Mouse (Mus musculus) kidney, adult 9 months (tissue): ENCODE data around the gene Gpsm3.

Experiments used
- DNase-seq: peaks from one replicate; pipeline ENCODE4 v3.0.0; 2022

The Gpsm3 gene

DNA sequence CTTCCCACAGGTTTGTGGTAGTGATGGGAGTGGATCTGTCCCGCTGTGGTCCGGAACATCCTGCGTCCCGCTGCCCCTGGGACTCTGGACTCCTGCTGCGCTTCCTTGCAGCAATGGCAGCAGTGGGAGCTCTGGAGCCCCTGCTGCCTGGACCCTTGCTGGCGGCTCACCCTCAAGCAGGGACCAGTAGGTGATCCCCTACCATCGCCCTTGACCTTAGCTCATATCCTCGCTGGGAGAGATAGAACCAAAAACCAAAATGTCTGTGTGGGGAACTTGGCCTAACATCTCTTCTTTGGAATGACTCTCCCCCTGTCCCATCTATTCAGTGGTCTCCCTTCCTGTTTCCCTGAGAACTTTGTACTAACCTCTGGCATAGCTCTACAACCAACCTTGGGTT lies 5.8 kb upstream of the Gpsm3 start:
- no peak for DNase-seq

DNA sequence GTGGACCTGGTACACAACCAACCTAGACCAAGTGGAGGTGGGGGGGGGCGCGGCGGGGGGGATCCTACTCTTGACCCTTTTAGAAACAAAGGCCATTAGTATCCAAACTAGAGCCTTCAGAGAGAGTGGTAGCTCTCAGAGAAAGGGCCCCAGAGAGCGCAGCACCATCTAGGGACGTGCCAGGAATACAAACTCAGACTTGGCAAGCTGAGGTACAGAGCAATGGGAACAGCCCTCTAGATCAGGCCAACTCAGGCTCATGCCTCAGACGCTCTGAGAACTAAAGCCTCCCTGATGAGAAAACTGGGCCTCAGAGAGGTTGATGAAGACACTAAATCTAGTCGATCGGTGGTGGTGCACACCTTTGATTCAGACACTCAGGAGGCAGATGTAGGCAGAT lies 4.5 kb upstream of the Gpsm3 start:
- DNase-seq, result no peak

DNA sequence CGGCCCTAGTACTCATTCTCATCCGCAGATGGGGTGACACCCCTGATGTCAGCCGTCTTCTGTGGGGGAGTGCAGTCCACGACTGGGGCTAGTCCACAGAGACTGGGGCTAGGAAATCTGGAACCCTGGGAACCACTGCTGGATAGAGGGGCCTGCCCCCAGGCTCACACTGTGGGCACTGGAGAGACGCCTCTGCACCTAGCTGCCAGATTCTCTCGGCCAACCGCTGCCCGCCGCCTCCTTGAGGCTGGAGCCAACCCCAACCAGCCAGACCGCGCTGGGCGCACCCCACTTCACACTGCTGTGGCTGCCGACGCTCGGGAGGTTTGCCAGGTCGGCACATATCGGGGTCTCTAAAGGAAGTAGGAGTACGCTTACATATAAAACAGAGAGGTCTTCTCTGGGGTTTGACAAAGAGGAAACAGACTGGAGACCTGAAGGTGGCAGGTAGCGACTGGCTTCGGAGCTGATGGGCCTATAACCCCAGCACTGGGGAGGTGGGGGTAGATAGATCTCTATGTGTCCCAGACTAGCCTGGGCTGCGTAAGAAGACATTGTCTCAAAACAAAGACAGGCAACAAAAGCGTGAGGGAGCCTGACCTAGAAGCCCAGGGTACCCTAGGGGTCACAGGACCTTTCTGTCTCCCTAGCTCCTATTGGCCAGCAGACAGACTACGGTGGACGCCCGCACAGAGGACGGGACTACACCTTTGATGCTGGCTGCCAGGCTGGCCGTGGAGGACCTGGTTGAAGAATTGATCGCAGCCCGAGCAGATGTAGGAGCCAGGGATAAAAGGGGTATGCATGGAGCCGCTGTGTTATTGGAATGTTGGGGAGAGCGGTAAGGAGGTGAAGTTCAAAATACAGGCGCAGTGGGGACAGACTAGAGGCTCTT lies 3.5 kb upstream of the Gpsm3 start:
- DNase-seq, result peak; percentile 24

DNA sequence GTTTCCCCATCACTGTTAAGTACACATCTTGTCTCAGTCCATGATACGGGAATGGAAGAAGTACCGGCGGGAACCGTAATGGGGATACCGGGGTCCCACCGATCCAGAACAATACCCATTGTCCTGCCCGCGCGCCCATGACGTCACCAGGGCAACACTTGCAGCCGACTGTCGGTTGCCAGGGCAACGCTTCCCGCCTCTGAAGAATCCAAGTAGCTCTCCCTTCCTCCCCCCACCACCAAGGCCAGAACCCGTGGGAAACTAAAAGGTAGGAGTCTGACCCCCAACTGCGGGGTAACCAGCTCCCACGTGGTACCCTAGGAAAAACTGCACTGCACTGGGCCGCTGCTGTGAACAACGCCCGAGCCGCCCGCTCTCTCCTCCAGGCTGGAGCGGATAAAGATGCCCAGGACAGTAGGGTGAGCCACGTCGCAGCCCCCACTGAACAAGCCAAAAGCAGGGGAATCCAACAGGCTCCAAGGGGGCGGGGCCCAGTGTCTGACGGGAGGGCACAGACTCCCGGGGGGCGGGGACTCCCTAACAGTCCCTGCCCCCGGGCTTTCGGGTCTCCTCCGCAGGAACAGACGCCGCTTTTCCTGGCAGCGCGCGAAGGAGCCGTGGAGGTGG lies 2.7 kb upstream of the Gpsm3 start:
- DNase-seq, result peak; percentile 81

DNA sequence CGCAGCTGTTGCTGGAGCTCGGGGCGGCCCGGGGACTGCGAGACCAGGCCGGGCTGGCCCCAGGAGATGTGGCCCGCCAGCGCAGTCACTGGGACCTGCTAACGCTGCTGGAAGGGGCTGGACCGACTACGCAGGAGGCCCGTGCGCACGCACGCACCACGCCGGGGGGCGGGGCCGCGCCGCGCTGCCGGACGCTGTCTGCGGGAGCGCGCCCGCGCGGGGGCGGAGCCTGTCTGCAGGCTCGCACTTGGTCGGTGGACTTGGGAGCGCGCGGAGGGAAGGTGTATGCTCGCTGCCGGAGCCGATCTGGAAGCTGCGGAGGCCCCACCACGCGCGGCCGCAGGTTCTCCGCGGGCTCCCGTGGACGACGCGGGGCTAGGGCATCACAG lies 2.2 kb upstream of the Gpsm3 start:
- DNase-seq, result peak; percentile 98

DNA sequence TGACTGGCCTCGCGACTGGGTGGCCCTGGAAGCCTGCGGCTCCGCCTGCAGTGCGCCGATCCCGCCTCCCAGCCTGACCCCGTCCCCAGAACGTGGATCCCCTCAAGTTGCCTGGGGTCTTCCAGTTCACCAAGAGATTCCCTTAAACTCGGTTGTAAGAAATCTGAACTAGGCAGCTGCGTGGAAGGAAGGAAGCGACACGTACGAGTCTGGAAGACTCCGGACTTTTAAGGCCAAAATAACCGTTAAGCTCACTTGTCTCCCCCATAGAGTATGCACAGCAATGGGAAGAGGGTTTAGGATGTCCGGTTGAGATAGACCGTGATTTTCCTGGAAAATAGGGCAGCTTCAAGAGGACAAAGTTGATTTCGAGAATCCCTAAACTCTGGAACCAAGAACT lies 1.8 kb upstream of the Gpsm3 start:
- DNase-seq, result no peak

DNA sequence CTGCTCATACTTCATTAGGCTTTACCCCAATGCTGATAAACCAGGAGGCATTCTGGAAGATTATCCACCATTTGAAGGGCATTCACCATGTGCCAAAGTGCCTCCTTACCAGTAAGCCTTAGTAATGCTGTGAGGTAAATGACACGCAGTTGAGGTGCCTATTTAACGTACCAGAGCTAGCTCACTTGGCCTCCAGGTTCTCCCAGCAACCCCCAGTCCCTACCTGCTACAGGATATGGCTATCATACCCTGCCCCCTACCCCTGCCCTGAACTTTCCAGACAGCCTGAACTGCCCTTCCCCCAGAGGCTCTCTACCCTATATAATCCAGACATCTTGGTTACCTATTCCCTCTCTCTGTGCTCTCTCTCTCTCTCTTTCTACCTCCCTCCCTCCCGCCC lies 839 bp upstream of the Gpsm3 start:
- DNase-seq, result no peak

DNA sequence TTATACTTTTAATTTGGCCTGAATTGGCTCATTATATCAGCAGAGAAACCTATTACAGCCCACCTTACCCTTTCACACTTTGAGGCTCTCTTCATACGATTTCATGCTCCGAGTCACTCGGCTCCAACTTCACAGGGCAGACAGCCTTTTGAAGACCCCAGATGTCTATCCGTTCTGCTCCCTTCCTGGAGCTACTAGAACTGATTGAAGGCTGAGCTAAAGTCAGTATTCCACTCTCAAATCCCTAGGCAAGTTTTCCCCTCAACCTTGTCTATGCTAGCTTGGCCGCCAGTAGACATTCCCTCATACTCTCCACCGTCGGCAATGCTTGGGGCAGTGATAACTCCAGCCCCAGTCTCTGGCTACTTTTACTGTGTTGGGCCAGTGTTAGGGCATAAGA lies 400 bp upstream of the Gpsm3 start:
- DNase-seq, result no peak

DNA sequence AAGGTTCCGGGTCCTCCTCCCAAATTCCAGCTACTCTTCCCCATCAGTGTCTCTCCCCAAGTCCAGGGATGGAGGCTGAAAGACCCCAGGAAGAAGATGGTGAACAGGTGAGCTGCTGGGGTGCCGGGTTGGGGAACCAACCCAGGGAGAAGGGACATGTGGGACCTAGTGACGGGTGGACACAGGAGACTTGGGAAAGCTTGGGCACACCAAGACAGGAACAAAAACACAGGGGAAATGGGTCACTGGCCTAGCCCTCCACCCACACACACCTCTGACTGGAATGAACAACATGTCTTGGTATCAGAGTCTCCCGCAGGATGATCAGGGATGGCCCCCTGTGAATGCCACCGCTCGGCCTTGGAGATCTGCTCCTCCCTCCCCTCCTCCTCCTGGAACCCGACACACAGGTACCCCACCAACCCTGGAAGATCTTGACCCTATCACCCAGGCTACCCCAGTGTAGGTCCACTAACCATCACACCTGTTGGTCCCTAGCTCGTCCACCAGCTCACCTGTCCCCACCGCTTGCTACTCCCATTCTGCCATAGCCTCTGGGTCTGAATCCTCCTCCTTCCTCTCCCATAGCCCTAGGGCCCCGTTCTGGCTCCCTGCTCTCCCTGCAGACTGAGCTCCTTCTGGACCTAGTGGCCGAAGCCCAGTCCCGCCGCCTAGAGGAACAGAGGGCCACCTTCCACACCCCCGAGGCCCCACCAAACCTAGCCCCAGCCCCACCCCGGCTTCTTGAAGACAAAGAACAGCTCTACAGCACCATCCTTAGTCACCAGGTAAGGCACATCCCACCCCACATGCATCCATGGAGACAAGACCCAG lies 765 bp downstream of the Gpsm3 start:
- no peak for DNase-seq

DNA sequence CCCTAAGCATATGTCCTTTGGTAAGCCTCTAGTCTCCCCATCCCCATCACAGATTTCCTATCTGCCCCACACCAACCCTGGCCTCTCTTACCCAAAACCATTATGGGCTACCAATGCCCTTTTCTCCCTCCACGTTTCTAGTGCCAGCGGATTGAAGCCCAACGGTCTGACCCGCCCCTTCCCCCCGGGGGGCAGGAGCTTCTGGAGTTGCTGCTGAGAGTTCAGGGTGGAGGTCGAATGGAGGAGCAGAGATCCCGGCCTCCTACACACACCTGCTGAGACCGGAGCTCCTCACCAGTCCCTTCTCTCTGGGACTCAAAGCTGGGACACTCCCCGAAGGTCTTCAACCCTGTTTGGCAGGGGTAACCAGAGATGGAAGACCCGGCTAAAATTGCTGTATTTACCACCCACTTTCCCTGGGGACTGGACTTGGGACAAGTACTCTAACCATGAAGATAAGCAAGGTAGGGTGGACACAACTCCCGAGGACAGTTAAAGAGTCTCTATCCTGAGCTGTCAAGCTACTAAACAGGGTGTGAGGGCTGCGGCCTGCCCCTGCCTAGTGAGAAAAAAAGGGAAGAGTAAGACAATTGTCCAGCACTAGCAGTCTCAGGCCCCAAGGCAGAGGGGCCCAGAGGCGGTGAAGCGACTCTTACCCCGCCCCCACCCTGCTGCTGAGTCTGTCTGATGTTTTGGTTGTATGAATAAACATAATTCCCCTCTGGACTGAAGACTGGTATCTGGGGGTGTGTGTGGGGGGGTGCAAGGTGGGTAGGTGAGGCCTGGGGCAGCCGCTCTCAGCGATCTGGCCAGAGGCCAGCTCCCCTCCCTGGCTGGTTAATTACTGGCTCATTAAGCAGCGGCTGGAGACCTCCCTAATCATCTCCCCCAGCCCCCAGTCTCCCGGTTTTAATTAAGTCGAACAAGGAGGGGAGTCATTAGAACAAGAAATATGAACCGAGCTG lies 1.7 kb downstream of the Gpsm3 start, which contains the start of gene Pbx2:
Pbx2 (plus strand) TSS at position 238 of the 965 bp plus-strand sequence.
- no peak for DNase-seq

DNA sequence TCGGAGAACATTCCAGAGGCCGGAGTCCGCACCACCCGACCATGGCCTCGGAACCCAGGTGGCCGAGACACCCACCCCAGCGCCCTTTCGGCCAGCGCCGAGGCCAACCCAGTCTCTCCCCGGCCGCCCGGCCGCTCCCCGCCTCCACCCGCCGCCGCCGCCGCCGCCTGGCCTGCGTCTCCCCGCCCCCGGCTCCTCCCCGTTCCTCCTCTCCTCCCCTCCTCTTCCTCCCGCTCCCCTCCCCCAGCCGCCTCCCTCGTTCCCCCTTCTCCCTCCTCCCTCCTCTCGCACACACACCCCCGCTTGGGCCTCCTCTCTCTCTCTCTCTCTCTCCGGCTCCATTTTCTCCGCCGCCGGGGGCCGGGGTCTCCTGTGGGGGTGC lies 2.4 kb downstream of the Gpsm3 start:
- peak; percentile 82 for DNase-seq

DNA sequence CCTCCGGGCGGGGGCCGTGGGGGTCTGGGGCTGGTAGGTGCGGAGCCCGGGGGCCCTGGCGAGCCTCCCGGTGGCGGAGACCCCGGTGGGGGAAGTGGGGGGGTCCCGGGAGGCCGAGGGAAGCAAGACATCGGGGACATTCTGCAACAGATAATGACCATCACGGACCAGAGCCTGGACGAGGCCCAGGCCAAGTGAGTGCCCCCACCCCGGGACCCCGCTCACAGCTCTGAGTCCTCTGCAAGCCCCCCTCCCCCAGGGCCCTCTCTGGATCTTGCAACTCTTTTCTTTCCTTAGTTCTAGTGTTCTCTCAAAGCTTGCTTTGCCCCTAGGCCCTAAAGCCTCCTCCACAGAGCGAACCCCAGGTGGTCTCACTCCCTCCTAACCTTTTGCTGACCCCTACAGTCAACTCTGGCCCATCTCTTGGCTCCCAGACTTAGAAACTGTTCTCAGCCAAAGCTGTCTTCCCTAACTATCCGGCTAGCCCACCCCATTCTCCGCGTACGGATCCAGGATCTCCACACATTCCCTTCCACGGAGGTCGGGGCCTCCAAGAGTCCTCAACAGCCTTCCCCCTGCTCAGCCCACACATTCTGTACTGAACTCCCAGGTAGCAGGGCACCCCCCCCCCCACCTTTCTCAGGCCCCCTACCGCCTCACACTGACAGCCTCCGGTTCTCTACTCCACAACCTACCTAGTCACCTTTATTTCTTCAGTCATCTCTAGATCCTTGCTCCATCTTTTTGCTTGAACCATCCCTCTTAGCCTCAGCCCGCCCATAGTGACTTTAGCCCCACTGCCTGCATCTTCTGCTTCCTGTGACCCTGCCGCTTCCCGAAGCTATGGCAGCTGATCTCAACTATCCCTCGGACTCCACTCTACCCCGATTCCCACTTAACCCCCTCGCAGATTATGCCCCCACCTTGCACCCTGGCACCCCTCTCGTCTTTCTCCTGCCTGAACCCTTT lies 3.3 kb downstream of the Gpsm3 start:
- no peak for DNase-seq

DNA sequence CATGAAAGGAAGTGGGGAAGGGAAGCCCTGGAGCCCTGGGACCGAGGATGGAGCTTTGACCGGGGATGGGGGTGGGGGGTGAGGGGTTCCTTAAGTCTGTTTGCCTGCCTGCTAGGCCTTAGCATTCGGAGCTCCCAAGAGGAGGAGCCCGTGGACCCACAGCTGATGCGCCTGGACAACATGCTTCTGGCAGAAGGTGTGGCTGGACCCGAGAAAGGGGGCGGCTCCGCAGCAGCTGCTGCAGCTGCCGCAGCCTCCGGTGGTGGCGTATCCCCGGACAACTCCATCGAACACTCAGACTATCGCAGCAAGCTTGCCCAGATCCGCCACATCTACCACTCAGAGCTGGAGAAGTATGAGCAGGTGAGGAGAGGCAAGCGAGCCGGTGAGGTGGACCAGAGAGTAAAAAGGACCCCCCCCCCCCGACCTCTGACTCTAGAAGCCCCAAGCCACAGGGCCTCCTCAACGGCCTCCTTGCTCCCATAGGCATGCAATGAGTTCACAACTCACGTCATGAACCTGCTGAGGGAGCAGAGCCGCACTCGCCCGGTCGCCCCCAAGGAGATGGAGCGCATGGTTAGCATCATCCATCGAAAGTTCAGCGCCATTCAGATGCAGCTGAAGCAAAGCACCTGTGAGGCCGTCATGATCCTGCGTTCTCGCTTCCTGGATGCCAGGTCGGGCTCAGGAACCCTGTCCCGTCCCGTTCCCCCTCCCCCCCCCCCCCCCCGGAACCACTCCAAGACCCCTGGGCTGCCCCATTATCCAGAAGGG lies 4.3 kb downstream of the Gpsm3 start:
- no peak for DNase-seq

DNA sequence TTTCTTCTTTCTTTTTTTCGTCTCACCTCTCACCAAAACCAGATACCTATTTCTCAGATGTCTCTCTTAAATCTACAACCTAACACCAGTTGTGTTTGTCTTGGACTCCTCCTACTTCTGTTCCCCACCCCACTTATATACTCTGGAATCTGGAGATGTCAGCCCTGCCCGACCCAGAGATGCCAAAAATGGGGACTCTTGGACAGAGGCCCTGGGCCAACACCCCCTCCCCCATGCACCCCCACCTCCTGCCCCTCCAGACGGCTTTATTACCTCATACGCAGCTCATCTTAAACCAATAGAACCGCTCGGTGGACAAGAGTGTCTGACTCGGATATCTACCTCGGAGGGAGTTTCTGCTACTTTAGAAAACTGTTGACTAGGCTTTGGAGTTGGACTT lies 6.5 kb downstream of the Gpsm3 start:
- DNase-seq, result no peak

DNA sequence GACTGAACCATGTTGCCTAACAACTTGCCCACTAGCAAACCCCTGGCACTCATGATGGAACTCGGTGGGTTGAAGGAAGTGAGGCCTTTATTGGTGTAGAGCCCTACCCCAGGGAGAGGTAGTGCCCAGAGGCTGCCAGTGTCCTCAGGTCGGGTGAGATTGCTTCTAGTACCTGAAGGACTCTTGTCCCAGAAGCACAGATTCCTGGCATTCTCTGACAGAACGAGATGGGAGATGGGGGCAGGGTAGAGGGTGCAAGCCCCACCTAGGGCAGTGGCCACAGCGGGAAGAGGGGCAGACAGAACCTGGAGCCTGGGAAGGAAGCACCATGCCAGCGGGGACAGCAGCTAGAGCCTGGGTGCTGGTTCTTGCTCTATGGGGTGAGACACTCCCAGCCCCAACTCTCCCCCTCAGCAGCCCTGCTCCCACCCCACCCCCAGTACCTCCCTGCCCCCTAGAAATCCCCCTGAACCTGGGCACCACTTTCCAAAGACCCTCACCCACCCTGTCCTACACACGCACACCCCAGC lies 8.0 kb downstream of the Gpsm3 start, which contains the start of gene Ager:
Ager (plus strand) TSS at position 297 of the 530 bp plus-strand sequence.
- DNase-seq, result no peak

DNA sequence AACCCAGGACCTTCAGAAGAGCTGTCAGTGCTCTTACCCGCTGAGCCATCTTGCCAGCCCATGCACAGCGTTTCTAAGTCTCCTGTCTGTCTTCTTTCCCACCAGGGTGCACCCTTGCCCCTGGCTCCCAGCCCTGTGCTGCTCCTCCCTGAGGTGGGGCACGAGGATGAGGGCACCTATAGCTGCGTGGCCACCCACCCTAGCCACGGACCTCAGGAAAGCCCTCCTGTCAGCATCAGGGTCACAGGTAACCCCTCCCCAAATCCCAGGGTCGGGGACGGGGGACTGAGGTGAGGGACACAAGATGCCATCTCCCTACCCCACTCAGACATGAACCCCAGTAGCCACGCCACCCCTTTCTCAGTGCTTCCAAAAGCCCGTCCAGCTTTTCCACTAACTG lies 10.3 kb downstream of the Gpsm3 start:
- DNase-seq, result no peak

DNA sequence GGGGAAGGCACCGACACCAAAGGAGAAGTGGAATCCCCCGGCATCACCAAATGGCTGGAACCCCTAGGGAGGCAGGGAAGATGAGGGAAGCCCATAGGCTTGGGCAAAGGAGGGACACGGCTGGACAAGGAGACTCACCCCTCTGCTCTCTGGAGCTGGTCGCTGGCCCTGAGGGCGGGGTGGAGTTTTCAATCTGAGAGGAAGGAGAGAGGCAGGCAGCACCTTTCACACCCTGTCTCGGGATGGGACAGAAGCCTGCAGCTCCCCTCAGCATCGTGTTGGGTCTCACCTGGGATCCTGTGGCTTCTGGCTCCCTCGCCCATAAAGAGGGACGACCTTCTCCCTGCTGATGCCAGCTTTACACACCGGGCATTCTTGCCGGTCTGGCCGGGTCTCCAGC lies 12.2 kb downstream of the Gpsm3 start:
- no peak for DNase-seq

DNA sequence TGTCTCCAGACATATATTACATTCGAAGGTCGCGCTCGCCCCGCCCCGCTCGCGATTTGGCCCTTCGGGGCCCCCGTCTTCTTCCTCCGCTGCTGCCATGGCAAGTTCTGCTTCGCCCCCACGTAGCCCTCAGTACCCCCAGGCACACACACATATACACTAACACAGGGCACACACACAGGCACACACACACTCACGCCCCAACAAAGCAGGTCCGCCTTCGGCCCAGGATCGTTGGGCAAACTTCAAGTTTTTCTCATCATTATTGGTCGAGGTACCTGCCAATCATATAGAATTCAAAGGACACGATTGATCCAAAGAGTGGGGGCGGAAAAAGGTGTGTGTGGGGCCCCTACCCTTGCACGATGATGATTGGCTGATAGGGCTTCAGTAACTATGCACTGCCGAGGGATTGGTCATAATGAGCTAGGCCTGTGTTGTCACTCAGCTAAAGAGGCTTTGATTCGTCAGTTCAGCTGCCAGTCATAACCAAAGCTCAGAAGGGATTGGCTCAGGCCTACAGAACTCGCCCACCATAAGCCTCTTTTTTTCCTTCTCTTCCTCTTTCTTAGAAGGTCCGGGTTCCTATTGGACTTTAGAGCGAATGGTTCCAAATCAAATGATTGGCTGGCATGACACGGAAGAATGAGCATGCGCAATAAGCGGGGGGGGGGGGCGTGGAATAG lies 13.9 kb downstream of the Gpsm3 start, which contains the start of gene Rnf5:
Rnf5 (minus strand) TSS at position 316 of the 686 bp plus-strand sequence.
- DNase-seq, result peak; percentile 100

DNA sequence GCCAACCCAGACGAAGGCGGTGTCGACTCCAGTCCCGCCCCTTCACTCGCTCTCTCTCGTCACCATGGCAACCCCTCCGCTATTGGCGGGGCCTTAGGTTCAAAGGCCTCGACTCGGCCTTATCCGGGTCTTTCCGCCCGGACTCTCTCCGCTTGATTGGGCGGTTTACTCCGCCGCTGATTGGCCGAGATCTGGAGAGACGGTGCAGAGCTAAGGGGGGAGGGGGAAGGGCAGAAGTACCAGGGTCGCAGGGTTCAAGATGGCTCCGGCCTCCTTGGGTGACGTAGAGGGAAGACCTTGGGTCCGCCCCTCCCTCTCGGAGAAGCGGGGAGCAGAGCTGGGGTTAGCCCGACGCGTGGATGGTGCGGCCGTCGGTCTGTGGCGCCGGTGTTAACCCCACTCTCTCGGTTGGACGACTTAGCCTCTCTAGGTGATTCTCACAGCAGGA lies 14.5 kb downstream of the Gpsm3 start, which contains the start of gene Agpat1:
Agpat1 (plus strand) TSS at position 202 of the 448 bp plus-strand sequence.
- peak; percentile 99 for DNase-seq
